Mouse (Mus musculus): ENCODE data around the gene Pde4c.

DNA sequence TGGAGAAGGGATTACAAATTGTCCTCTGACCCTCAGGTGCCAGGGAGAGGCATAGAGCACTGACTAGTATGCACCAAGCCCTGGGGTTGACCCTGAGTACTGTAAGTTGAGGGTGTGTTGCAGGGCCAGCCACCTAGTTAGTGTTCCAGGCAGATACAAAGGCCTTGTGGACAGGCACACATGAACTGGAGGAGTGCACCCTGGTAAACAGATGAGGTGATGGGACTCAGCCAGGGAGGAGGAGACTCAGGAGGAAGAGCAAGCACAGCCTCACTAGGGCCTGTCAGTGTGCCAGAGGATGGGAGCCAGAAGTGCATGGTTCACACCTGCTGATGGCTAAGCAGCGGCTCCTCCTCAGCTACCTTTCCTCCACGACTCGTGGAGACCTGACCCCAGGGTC is 43.5 kb upstream of the Pde4c start:
- TF ChIP-seq ZC3H11A (IDR thresholded peaks at IDR 0.05; ENCODE audit: borderline replicate concordance, low read depth, low read length), result no peak
- no peak for TF ChIP-seq ZNF384 (IDR thresholded peaks at IDR 0.05; ENCODE audit: low read depth, low read length)

Measured in ES-E14 (cell line).